Mouse (Mus musculus): Measurements from ENCODE around the gene Nup62.

The Nup62 gene

DNA sequence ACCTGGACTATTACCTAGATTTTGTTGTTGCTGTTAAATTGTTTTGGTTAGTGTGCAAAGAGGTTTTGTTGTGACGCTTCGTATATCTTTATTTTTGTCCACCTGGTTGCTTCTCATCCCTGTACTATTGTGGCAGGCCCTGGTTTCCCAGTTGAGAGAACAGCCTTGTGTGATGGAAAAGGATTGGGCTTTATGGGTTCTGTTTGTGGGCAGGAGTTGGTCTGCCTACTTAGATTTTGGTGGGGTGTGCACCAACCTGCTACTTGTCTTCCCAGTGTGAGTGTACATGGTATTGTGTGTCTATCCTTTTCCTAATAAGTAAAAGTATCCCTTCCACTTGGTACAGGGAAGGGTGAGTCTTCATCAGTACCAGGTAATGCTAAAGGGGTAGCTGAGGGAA, 3.5 kb downstream of the Nup62 start:
- WGBS = 80% methylated on average over 2 of the region's 2 CpGs

DNA sequence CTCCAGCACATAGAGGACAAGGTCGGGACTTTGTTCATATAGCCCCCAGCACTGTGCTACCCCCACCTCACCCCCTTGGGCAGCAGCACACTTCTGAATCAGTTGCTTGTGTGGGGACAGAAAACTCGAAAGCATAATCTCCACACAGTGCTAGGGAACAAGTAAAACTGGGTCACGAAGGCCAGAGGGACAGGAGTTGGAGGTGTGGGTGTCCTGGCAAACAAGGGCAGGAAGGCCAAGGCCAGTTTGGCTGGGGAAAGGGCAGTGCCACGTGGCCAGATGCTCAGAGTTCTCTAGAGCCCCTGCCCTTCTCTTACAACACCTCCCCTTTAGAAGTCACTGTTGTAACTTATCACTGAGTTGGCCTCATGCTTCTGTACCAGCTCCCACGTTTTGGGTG, 4.0 kb downstream of the Nup62 start:
- WGBS = 39% methylated on average over 5 of the region's 5 CpGs

DNA sequence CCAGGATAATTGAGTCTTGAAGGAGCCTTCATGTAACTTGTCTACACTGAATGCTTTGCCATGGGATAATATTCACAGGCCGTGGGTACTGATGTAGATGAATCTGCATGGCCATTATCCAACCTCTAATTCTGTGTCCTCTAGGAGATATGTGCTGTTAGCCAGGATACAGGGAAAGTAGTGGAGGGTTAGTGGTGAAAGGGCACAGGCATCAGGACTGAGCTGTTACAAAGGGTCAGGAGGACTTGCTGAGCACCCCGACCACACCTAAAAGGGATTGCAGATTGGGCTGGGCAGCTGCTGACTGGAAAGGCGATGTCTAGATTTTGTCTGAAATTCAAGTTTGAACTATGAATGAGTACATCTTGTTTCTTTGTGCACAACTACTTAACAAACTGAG, 4.6 kb downstream of the Nup62 start:
- 73% methylated on average over 3 of the region's 3 CpGs for WGBS

DNA sequence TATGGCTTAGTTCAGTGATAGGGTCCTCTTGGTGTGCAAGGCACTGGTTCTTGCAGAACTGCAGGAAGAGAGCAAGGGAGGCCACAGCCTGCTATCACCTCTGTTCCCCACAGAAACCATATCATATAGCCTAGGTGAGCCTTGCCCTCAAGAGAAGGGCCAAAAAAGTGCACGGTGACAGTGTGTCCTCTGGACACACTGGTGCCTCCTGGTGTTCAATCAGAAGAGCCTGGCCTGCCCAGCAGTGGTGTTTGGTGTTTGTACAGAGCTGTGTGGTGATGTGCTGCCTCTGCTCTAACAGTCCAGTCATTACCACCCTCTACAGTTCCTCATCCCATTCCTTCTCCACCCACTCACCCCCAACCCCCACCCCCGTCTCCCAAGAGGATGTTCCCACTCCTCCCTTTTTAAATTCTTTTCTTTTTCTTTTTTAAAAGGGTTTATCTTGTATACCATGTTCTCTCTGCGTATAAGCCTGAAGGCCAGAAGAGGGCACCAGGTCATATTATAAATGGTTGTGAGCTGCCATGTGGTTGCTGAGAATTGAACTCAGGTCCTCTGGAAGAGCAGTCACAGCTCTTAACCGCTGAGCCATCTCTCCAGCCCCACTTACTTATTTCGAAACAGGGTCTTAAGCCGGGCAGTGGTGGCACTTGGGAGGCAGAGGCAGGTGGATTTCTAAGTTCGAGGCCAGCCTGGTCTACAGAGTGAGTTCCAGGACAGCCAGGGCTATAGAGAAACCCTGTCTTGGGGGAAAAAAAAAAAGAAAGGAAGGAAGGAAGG, 6.0 kb downstream of the Nup62 start:
- WGBS = 83% methylated on average over 7 of the region's 7 CpGs

DNA sequence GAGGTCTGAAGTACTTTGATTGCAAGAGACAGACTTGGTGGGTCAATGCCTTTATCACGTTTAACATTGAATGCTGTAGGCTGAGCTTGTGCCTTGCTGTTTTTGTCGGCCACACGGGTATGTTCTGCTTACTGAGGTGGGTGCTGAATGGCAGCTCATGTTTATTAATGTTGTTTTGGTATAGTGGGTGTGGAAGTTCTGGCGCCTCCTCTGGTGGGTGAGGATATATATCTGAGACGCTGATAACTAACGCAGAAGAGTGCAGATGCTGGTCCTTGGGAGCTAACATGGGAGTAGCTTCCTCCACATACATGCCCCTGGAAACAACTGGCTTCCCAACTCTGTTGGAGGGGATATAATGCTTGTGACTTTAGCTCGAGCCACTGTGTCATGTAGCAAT, 7.5 kb downstream of the Nup62 start:
- WGBS = 22% methylated on average over 7 of the region's 7 CpGs

DNA sequence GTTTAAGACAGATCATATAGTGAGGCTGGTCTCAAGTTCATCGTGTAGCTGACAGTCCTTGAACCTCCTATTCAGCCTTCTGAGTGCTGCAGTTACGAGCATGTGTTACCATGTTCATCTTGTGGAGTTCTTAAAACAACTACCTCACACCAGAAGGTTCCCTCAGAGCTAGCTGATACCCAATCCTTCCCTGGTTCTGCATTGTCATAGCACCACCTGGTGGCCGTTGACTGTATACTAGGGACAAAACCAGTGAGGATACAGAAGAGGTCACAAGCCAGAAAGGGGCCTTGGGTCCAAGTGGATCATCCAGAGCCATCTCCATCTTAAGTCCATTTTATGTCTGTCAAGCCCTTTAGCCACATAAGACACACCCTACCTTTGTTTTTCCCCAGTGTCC, 9.0 kb downstream of the Nup62 start:
- WGBS = 3% methylated on average over 3 of the region's 3 CpGs

DNA sequence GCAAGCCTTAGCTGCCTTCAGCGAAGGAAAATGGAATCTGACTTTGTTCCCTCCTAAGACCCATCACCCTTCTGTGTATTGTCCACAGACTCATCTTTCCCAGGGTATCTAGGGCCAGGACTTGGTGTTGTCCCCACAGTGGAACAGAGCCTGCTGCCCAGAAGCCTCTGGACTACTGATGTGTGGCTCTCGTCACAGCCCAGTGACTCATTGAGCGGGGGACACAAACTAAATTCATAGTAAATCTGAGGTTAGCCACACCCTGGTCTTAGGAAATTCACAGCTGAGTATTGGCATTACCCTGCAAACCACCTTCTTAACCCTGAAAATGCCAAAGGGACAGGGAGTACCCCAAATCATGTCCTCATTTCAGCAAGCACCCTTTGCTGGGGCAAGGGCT, 10.9 kb downstream of the Nup62 start:
- 82% methylated on average over 3 of the region's 3 CpGs for WGBS

DNA sequence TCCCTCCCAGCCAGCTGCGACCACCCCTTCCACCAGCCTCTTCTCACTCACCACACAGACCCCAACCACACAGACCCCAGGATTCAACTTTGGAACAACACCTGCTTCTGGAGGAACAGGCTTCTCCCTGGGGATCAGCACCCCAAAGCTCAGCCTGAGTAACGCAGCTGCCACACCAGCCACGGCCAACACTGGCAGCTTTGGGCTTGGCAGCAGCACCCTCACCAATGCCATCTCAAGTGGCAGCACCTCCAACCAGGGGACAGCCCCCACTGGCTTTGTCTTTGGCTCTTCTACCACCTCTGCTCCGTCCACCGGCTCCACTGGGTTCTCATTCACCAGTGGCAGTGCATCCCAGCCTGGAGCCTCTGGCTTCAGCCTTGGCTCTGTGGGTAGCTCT, 12.8 kb downstream of the Nup62 start:
- WGBS = 77% methylated on average over 5 of the region's 5 CpGs

DNA sequence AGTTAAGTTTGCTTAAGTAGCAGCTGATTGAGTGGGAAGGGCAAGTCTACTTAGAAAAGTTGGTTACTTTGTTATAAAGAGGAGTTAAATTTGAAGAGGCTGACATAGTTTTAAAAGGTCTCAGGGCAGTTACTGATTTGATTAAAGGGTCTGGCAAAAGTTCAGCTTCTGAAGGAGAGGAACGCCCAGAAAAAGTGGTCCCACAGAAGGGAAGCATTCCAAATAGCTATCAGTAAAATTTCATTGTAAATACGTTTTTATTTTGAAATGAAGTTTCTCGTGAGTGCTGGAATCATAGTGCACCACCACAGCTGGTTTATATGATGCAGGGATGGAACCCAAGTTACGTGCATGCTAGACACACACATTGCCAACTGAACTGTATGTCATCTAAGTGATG, 16.9 kb downstream of the Nup62 start:
- WGBS = 67% methylated on average over 4 of the region's 4 CpGs

DNA sequence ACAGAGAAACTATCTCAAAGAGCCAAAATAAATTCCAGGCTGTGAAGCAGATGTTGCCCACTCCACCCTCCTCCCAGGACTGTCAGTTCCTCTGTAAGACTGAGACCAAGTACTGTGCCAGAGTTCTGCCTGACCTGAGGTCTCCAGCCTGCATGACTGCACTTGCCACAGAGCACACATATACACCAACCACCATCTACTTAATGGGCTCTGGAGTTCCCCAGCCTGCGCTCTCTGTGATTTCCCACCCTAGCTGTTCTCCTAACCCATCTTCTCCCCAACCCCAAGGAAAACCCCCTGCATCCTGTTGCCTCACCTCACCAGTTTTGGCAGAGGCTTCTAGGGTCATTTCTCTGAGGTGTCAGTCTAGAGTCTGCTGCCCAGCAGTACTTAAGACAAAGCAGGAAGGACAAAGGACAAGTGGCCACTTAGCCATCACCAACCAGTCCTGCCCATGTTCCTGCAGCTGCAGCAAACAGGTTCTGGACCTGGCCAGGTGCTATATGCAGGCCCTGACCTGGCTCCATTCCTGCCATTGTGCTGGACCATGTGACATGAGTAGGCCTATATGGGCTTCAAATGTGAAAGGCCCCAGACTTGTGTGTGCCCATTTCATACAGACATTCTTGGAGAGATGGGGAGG, 19.6 kb downstream of the Nup62 start:
- 88% methylated on average over 1 of the region's 1 CpGs for WGBS

DNA sequence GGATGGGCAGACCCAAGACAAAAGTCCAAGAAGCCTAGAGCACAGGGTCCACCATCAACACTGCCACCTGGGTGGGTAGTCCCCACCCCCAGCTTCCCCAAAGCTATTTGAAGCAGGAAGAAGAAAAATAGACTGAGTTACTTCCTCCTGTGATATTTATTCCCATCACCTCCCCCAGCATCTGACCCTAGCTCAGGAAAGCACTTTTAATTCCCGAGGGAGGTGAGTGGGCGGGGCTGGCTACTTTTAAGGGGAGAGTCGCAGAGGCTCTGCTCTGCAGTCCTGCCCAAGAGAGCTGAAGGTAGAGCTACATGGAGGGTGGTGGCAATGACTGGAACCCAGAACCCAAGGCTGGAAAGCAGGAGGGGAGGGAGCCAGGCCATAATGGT, 20.1 kb downstream of the Nup62 start:
- 41% methylated on average over 3 of the region's 3 CpGs for WGBS

DNA sequence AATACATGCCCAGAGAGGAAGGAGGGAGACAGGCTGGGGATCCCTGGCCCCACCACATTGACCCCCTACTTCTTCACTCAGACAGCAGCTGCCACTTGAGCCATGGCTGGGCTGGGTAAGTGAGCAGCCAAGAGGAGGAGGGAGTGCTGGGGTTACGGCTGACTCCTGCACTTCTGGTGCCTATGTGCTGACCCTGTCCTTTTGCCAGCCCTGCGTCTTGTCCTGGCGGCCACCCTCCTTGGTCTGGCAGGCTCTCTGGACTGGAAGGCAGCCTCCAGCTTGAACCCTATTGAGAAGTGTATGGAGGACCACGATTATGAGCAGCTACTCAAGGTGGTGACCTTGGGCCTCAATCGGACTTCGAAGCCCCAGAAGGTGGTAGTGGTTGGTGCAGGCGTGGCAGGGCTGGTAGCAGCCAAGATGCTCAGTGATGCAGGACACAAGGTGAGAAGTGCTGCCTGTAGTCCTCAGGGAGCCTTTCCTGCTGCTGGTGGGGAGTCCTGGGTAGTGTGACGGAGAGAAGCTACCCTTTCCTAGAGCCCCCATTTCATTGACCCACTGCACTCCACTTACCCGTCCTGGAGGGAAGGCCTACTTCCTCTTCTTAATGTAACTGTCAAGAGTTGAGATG, 20.6 kb downstream of the Nup62 start:
- WGBS = 85% methylated on average over 9 of the region's 9 CpGs

DNA sequence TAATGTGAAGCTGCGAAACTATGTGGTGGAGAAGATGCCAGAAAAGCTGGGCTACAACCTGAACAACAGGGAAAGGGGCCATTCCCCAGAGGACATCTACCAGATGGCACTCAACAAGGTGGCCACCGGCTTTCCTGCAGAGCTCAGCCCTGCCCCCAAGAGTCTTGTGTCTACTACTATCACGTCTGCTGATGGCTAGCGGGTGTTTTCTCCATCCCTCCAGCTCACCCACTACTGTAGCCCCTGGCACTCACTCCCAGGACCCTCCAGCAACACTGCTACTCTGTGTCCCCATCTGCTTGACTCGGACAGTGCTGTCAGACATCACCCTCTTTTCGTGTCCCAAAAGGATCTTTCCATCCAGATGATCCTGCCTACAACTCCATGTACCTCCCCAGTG, 22.2 kb downstream of the Nup62 start:
- WGBS = 89% methylated on average over 6 of the region's 6 CpGs

DNA sequence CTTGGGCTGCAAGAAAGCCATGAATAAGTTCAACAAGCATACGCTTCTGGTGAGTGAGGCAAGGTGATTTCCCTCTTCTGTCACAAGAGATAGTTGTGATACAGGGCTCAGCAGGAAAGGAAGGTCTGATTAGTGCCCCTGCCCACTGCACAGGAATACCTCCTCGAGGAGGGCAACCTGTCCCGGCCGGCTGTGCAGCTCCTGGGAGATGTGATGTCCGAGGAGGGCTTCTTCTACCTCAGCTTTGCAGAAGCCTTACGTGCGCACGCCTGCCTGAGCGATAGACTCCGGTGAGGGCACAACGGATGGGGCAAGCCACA, 23.2 kb downstream of the Nup62 start:
- 55% methylated on average over 11 of the region's 11 CpGs for WGBS

DNA sequence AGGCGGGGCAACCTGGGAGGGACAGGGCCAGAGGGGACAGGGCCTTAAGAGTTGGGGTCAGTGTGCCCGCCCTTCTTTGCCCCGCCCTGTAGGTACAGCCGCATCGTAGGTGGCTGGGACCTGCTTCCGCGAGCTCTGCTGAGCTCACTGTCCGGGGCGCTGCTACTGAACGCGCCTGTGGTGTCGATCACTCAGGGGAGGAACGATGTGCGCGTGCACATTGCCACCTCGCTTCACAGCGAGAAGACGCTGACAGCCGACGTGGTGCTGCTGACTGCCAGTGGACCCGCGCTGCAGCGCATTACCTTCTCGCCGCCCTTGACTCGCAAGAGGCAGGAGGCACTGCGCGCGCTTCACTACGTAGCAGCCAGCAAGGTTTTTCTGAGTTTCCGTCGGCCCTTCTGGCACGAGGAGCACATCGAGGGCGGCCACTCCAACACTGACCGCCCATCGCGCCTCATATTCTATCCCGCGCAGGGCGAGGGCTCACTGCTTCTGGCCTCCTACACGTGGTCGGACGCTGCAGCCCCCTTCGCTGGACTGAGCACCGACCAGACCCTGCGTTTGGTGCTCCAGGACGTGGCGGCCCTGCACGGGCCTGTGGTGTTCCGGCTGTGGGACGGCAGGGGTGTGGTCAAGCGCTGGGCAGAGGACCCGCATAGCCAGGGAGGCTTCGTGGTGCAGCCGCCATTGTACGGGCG, 23.8 kb downstream of the Nup62 start:
- 7% methylated on average over 58 of the region's 58 CpGs for WGBS

DNA sequence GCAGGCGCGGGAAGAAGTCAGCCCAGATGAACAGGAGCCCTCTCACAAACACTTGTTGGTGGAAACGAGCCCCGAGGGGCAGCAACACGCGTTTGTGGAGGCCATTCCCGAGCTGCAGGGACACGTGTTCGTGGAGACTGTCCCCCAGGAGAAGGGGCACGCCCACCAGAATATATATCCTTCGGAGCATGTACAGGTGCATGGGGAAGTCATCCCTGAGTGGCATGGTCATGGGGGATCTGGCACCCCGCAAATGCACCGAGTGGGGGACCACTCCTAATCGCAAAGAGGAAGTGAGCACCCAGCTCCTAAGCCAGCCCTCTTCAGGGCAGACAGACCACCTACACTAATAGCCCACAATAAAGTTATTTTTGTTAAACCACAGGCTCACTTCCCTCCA, 24.5 kb downstream of the Nup62 start:
- 71% methylated on average over 14 of the region's 14 CpGs for WGBS

DNA sequence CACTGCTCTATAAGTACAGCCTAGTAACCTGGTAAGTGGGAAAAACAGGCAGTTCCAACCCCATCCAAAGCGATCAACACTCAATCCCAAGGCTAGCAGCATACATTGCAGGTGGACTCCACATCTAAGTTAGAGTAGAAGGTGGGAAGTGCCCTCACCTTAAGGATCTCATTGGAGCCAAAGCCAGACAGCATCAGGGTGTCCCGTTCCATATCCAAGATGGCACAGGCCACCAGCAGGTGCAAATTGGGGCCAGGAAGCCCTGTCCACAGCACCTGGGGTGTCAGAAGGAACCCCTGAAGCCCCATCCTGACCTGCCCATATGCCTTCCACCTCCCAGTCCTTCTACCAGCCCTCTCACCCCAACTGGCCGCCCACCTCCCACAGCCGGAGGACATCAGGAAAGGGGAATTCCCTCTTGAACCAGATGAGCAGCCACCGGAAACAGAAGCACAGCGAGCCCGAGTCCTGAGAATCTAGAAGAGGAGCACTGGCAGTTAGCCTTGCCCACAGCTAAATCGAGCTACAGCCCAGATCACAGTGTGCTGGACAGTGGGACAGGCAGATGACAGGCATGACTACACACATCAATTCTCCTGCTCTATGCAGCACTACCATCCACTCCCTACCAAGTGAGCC, 26.1 kb downstream of the Nup62 start:
- 89% methylated on average over 8 of the region's 8 CpGs for WGBS

DNA sequence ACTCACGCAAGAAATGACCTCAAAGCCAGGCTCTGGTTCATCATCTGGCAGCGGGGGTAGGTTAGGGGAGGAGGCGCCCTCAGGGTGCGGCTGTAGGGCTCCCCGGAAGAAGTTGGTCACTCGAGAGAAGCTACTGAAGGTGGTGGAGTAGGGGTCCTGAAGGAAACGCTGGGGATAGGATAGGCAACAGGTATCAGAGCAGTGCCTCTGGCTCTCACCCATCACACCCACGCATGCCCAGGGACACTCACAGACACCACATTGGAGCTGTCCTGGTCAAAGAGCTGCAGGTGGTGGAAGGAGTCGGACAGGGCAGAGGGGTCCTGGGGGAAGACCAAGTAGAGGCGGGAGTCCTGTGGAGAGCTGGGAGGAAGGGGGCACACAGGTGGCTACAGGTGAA, 29.1 kb downstream of the Nup62 start:
- WGBS = 94% methylated on average over 10 of the region's 10 CpGs

DNA sequence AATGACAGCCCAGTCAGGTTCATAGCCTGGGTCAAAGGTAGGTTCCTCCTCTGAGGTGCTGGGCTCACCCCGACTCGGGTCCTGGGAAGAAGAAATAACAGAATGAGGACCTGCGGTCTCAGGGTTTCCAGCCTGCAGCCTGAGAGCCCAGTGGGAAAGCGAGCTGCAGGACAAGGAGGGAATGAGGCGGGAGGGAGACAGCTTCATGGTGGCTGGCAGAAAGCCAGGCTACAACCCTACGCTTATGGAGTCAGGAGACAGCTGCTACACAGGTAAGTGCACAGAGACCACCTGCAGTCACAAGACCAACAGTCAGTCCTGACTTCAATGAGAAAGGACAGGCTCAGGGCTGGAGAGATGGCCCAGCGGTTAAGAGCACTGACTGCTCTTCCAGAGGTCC, 30.9 kb downstream of the Nup62 start:
- WGBS = 87% methylated on average over 7 of the region's 7 CpGs

DNA sequence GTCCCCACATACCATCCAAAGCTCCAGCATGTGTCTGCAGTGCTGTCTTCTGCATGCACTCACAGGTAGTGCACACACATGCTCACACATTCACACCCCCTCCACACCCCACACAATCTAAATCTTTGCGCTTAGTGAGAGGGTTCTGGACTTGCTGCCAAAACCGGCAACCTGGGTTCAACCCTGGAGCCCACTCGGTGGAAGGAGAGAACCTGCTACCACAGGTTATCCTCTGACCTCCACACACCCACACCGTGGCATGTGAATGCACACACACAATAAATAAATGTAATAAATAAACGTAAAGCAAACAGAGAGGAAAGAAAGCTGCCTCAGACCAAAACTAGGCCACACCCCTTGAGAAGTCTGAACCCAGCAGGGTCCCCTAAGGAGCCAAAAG, 31.9 kb downstream of the Nup62 start:
- 53% methylated on average over 5 of the region's 5 CpGs for WGBS

DNA sequence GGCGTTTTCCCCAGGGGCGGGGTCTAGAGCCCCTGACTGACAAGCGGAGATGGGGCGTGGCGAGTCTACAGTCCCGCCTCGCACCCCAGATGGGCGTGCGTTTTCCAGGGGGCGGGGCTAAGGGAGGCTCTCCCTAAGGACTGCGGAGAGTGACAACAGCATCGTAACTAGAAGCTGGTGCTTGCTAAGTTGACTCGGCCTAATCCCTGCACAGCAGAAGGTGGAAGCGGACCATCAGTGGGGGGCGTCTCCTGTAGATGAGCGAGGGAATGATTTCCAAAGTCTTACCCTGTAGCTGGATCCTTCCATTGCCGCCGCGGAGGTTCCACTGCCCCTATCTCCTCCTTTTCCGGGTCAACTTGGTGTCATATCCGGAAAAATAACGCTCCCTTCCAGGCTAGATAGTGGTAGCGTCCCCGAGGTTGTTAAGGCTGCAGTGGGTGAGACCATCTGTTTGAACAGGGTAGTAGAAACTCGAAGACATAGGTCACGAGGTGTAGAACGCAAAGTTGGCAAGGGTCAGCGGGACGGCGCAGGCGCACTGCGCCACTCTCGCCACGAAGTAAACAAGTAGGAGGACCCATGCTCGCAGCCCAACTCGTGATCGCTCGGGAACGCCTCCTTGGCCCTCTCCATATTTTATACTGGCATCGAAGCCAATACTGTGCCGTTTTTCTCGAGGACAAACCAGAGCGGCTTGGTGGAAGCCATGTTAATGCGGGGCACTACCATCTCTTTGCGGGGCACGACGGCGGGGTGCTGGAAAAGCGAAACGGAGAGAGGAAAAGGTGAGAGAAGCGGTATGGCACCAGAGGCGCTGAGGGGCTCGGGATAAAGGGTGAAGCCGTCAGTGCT, 32.9 kb downstream of the Nup62 start, which contains the start of the genes Akt1s1 and Tbc1d17:
Gene Akt1s1 (plus strand): TSS at position 431 of the 855 bp plus-strand sequence.
Gene Tbc1d17 (minus strand): TSS at position 519 of the 855 bp plus-strand sequence.
- under 1% methylated on average over 54 of the region's 54 CpGs for WGBS

Data from cerebral cortex, adult 2 months (tissue).